Mouse (Mus musculus) cerebellum, postnatal 4 days (tissue): Measurements from ENCODE around the gene Pld5.

Experiments
- DNase-seq, 2 experiments: peaks; one replicate each; pipeline ENCODE4 v3.0.0; 2022; ENCODE audit warnings: low spot score in 2 of 2, mixed read lengths in 1 of 2

Gene Pld5

DNA sequence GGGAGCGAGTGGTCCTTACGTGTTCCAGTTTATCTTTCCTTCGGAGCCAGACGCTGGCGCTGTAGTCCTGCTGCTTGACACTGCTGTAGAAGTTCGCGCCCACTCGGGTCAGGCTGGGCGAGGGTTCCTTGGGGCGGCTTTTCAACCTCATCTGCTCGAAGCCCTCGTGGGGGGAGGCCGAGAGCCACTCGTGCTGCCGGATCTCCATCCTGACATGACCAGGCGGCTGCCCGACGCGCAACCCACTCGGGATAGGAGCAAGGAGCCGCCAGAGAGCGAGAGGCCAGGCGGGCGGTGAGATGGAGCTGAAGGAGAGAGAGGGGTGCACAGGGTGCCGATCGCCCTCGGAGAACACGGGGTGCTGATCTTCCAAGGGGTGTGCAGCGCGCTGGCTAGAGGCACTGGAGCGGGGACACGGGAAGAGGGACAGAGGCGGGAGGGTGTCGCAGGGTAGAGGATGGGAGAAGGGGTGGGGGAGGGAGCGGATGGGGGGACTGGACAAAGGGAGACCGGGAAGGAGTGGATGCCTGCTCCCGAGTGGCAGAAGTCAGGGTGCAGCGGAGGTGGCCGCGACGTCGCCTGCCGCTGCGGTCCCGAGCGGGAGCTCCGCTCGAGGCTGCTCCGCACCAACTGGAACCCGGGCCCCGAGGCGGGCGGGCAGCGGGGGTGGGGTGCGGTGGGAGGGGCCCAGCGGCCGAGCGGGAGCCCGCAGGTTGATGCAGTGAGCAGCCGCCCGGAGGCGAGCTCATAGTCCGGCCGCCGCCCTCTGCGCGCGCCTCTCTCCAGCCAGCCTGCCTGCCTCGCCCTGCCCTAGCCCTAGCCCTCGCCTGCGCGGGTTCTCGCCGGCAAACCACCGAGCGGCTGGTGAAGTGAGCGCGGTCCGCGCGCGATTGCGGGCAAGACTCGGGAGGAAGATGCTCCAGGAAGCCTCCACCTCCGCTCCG lies at the start of gene Pld5:
Pld5 (minus strand) TSS at position 646 of the 944 bp plus-strand sequence.
- DNase-seq, result peak; percentile 31 to 55

DNA sequence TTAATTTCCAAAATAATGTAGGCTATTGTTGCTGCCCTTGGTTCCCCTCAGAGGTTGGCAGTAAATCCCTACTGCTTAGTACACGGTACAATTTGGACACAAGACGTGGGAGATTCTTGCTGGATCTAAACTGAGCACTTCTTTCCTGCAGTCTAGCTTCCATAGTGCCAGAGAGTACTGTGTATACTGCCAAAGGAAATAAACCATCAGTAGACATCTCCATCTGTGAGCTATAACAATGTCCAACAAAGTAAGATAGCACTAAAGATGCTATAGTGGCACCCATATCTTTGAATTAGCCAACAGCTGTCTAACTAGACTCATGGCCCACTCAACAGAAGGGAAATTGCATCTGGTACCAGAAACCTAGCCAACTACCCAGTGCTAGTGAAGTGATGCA lies 40.0 kb upstream of the Pld5 start:
- no peak for DNase-seq

DNA sequence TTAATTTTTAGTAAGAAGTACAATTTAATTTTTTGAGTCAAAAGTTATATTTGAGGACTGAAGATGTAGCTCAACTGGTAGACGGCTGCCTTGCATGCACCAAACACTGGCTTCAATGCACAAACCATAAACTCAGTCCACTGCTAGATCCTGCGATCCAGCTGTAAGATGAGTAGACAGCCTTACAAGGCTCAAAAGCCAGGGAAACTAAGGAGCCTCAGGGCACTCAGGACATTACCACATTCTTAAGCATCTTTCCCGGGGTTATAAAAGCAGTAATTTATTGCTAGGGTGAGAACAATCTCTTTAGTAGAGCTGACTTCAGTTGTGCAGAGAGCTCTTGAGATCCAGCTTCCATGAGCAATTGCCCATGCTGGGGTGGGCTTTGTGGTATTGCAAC lies 35.1 kb upstream of the Pld5 start:
- DNase-seq, result no peak

DNA sequence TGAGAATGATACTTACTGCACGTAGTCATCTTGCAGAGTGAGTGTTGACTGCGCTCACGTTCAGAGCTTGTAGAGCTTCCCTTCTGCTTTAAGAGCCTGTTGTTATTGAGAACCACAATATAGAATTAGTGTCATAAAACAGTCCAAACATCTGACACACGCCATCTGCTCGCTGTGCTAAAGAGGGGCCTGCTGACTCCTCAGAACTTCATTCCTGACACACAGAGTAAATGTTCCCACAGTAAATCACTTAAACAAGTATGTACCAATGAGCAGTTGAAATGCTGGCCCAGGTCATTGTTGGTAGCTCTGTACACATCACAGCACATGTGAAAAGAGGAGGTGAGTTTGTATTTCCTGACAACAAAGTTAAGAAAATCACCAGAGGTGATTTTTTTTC lies 14.3 kb upstream of the Pld5 start:
- no peak for DNase-seq

DNA sequence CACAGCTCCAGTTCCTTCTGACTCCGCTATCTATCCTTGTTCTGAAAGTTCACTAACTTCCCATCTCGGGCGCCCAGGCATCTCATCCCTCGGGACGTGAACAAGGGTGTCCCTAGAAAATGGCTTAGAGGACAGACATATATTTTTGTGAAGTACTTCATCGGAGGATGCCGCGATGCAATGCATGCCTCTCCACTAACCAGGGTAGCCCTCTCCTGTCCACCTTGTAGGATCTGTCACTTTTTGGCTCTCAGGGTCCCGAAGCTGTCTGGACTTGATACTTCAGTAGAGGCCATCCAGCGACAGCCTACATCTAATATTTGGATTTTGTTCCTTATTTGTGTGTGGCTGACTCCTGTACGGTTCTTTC lies 484 bp upstream of the Pld5 start:
- DNase-seq, result no peak

DNA sequence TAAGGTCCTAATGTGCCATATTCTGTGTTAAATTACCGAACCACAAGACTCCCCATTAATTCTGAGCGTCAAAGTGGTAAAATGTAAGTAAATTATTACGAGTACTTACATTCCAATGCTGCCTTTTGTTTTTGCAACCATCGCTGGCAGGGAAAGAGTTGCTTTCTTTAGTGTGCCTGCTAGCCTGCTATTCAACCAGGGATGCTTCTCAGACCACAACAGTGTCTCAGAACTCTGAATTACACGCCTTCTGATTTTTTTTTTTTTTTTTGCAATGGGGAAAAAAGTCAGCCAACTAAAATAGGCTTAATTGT lies 26.4 kb downstream of the Pld5 start:
- no peak for DNase-seq

DNA sequence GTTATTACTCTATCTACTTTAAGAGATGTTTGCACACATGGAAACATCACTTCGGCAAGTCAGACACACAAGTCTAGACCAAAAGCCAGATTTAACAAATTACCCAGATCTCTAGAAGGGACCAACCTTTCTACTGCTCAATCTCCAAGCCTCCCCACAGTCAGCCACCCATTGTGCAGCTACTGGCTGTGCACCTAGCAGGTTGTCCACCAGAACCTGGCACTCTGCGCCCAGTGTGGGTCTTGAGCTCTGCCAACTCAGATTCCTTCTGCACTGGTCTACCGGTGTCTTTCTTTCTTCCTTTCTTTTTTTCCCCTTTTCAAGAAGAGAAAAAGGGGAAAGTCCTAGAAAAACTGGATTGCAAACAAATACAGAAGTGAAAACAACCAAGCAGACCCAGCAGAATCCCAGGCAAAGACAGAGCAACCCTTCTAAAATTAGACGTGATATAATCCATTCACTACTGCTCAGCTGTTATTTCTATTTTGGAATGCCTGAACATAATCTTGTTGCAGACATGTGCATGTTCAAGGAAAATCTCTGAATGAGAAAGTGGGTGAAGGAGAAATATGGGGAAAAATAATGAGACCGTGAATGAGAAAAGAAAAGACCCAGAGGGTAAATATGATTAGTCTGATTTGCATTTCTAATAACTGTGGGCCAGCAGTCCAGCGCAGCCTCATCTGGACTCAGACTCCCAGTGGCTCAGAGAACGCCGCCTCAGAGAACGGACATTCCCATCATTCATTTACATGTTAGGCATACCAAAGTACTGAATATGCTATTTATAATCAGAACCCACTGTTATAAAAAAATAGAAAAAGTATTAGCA lies 27.0 kb downstream of the Pld5 start:
- no peak for DNase-seq

DNA sequence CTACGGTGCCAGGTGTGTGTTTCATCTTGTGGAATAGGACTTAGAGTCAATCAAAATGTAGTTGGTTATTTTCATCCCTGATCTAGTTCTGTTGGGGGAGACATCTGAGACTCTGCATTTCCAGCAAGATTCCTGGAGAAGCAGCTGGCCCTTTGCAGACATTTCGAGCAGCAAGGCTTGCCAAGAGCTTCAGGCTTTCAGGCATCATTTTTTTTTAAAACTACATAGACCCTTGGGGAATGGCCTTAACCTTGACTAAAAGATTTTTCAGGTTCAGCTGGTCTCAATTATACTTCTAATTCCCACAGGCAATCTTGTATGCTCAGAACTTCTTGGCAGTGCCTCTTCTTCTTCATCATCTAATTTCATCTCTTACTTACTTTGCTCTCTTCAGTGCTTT lies 35.9 kb downstream of the Pld5 start:
- DNase-seq, result no peak

DNA sequence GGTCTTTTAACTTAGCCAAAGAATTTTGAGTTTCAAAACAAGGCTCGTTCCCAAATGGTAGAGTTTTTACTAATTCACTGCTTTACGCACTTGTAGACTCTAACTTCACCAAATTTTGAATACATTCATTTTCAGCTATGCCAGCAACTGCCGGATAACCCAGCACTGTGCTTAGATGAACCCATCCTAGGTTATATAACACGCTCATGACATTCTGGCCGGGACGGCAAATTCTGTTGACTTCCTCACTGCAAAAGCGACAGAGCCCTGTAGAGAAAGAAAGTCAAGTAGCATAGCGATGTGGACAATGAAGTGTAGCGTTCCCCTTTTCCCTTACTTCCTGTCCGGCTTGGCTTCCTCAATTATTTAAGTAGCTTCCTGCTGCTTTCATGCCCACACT lies 51.3 kb downstream of the Pld5 start:
- DNase-seq, result no peak

DNA sequence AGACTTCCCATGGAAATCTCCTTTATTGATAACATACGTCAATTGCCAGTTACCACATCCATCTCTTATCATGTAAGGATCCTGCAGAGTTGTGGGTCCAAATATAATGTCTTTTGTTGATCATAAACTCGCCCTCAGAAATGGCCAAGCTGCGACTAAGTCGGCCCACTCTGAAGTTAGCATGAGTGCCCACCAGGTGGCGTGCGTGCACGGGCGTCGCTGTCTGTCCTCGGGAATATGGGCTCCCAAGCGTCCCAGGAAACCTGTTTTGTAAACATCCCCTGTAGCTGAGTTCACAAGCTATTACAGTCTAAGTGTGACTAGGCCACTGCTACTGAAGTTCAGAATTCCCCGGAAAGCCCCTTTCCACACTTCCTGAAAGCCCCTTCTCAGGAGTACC lies 51.9 kb downstream of the Pld5 start:
- DNase-seq, result peak; percentile 80 to 85

DNA sequence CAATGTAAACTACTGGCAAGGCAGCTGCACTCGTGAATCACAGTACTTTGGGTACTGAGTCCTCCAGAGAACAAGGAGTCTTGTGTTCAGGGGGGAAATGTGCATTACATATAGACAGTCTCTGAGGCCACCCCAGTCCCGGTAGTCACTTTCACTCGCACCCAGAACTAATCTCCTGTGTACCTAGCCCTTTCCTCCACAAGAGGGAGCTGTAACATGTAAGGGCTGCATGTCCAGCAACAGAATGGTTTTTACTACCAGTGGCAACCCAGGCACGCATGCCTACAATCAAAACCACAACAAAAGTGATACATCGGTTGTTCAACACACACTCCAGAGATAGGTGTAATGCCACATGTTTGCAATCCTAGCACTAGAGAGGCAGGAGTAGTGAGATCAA lies 56.9 kb downstream of the Pld5 start:
- no peak for DNase-seq

DNA sequence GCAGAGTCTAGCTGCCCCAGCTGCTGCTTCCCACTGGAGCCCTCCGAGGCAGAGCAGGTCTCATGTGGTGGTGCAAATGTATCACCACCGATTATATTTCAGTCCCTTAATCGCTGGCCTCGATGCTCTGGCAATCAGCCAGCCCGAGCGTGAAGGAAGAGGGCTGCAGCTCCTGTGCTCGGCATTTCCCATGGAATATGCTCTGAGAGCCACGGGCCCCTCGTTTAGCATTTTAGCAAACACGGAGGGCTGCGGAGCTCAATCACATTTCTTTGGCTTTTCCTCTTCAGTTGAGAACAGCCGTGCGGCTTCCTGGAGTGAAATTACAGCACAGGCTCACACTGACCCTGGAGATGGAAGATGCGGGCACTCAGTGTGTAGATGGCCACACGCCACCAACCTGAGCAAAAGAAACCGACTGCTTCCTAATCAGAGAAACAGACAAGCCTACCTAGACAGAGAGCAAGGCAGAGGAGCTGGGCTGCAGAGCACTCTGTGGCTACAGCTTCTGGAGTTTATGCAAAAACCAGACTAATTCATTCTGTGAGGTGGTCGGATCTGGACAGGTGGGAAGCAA lies 61.4 kb downstream of the Pld5 start:
- DNase-seq, result peak in 1 of 2 experiments; percentile 62

DNA sequence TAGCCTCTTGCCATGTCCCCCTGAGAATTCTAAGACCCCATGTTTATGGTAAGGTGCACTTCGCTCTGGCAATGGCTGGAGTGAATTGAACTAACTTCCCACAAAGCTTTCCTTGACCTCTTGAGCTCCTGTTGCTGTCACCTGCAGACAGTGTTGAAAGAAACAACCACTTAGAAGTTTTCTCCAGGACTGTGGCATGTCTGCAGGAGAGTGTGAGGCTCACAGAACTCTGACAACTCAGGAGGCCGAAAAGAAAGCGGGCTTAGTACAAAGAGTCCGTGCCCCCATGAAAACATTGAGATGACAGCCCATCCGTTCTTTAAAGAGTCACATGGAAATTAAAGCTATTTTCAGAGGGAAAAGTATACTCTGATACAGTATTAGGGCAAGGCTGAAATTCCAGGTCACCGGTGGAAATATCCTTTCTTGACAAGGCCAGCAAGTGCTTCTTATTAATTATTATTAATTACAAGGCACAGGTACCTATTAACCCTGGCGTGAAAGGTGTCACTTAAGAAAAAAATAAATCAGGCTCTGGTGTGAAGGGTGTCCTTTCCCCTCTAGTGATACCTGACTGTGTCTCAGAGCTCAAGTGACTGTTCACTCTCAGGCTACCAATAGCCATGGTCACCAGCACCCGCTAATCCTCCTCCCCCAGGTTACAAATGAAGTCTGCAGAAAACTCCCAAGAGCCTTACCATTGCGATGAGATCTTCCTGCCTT lies 62.0 kb downstream of the Pld5 start:
- no peak for DNase-seq

DNA sequence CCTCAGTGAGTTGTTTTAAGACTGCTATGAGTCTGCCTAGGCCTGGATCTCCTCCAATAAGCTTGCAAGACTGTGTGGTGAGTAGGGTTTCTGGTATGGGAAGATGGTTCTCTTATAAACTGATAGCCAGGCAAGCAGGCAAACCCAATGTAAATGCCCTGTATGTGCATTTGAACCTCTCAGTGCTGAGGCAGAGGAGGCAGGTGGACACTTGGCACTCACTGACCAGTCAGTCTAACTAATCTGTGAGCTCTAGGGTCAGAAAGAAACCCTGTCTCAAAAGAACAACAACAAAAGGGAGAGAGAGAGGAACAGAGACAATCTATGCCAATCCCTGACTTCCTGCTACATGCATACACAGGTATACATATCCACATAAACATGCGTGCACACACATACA lies 64.3 kb downstream of the Pld5 start:
- no peak for DNase-seq

DNA sequence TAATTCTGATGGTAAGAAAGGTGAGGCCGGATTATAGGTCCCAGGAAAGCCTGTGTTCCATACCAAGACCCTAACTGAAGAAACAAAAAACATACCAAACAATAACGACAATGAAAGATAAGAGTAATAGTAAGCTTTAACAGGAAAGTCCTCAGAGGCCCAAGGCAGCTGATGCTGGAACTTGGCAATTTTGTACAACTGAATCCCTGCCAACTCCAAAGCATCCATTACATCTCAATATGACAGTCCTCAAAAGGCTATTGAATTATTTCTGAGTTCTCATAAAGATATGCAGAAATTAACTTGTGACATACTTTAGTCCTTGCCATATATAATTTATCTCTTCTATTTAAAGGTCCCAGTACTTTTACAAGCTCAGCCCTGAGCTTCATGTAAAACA lies 67.1 kb downstream of the Pld5 start:
- DNase-seq, result no peak

DNA sequence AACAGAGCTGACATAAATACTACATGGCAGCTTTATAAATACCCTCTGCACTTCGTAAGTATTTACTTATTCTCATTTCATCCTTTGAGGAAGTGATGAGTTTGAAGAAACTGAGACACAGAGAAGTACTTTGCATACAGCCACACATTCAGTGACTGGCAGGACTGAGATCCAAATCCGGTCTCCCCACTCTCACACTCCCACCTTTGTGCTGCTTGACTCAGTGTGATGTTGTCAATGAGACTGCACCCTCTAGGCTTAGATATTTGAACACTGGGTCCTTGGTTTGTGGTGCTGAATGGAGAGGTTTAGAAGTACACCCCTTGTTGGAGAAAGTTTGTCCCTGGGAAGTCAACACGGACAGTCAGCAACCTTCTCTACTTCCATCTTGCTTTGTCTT lies 72.8 kb downstream of the Pld5 start:
- DNase-seq, result no peak

DNA sequence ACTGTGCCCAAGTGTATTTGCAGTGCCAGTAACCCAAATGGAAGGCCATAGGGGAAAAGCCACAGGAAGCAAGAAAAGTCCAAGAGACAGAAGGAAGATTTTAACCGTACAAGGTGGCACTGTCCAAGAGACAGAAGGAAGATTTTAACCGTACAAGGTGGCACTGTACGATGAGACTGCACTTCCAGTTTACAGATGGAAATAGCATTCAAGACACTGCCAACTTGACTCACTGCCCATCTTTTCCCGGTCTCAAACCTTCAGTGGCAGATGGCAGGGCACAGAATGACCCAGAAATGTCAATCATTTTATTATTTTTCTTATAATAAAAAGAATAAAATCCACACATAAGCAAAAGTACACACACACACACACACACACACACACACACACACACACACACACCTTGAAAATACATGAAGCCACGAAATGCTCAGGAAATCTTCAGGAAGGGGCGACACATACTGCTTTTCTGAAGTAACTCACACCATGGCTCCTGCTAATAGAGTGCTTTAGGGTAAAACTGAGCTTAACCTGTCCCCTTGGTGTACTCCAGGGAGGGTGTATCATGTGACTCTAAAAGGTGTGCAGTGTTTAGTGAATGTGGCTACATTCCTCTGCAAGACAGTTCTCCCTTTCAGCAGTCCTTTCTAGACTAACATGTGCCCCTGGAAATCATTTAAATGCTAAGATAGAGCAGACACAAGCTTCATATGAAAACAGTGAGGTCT lies 77.9 kb downstream of the Pld5 start:
- peak in 1 of 2 experiments; percentile 56 for DNase-seq

DNA sequence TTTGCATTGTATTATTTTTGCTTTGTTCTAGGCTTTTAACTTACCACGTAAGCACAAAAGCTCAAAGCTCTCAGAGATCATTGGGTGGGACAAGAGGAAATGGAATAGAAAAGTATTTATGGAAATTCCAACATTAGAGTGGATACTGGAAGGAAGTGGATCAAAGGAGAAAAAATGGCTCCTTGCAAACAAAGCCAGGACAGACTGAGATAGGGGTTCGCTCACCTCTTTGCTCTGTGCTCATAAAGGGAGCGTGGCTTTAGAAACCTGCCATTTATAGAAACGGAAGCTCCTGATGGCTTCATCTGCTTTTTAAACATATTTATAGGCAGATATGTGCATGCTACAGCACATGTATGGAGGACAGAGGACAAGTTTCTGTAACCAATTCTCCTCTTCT lies 78.8 kb downstream of the Pld5 start:
- no peak for DNase-seq

DNA sequence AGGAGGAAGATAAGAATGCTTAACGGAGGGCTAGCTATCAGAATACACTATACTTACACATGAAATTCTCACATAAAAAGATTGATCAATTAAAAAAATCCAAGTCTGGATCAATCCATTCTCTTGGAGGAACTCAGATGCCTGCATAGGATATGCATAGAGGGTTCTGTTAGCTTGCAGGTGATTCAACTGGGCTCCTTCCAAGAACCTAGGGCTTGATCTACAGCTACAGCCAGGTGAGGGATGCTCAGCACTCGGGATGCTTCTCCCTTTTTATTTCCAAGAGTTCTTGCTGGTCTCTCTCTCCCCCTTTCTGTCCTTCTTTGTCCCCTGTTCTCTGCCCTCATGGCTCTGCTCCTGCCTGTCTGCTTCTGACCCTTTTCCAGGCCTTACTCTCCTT lies 80.4 kb downstream of the Pld5 start:
- no peak for DNase-seq

DNA sequence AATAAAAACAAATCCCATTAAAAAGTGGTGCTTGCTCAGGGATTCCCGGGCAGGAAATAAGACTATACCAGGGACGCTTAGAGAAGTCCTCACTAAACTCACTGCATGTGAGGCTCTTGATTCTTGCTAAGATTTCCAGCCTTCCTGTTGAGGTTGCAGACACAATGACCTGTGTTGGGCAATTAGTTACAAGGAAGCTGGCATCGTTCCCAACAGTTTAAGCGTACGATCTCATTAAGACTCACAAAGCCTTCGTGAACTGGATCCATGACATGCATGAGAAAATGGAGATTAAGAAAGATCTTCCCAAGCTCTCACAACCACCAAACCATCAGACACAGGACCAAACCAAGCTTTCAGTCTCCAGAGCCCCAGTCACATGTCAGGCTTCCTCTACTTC lies 91.1 kb downstream of the Pld5 start:
- DNase-seq, result no peak

DNA sequence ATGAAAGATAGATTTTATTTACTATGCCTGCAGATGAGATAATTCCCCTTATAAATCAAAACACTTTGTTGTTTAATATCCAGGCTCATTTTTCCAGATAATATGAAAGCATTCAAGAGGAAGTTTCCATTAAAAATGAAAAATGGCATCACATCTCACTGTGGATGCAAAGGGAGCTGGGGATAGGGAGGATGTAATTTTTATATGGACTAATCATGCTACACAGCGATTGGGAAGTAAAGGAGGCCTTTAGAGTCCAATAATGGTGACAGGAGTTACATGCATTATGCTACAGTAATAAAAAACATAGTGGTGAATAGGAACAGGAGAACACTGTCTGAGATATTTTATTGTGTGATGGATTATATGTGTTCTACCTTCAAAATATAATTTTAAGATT lies 100.1 kb downstream of the Pld5 start:
- no peak for DNase-seq
